Mouse (Mus musculus) ovary, adult 10 weeks (tissue): ENCODE results near the gene Htatsf1. TPM values are rescaled to one million over a fixed set of nuclear protein-coding genes. Genes with fewer than 3 reads are reported as not detected.

Experiments used
- polyA plus RNA-seq: library from polyadenylated mRNA; stranded (reverse); fragments of 350-450 nt; fragmentation: Illumina TruSeq; extraction: RNeasy Lipid Tissue Mini Kit (QIAGEN cat#74804); gene quantifications from one replicate; pipeline ENCODE4 v1.2.3, GENCODE M21; 2014

Htatsf1 gene
- polyA plus RNA-seq: 192 TPM

GRCm38 (mm10) chrX:57053174-57053992, at the start of gene Htatsf1:
Gene Htatsf1 (plus strand): TSS chrX:57053583.

GRCm38 (mm10) chrX:57042774-57043173, 10.6 kb upstream of the Htatsf1 start, which contains the start of gene Brs3:
Gene Brs3 (plus strand): TSS chrX:57043074.

GRCm38 (mm10) chrX:57087806-57088205, 34.4 kb downstream of the Htatsf1 start, which contains the start of gene Vgll1:
Gene Vgll1 (plus strand): TSS chrX:57088106.

Other genes with a start within 250 kb of the Htatsf1 start
- gene Map7d3, start 231.3 kb upstream of the Htatsf1 start, polyA plus RNA-seq: 8.7 TPM
- gene Adgrg4, start 183.4 kb upstream of the Htatsf1 start, polyA plus RNA-seq: 1.2 TPM
- not detected for gene Brs3, start 10.5 kb upstream of the Htatsf1 start, polyA plus RNA-seq
- gene Vgll1, start 34.5 kb downstream of the Htatsf1 start, polyA plus RNA-seq: 0.34 TPM
- not detected for gene Cd40lg, start 158.6 kb downstream of the Htatsf1 start, polyA plus RNA-seq